Mouse (Mus musculus) myocyte (in vitro differentiated cells): ENCODE measurements around the gene Smim24. TPM values are rescaled to one million over a fixed set of nuclear protein-coding genes. Genes with fewer than 3 reads are reported as not detected.

Experiments used
- H3K27me3 ChIP-seq: one replicate; pipeline ENCODE4 v1.6.1; 2011; ENCODE audit not compliant: control insufficient read depth, insufficient read depth, insufficient read length
- H3K36me3 ChIP-seq: one replicate; pipeline ENCODE4 v1.6.1; 2011; ENCODE audit not compliant: control insufficient read depth, insufficient read depth
- H3K4me2 ChIP-seq: one replicate; pipeline ENCODE4 v1.6.1; 2011; ENCODE audit warnings: low read depth, control low read depth
- H3K4me3 ChIP-seq: one replicate; pipeline ENCODE4 v1.5.1; 2011; ENCODE audit warnings: mild to moderate bottlenecking, control low read depth, moderate library complexity
- H3K79me2 ChIP-seq: one replicate; pipeline ENCODE4 v1.6.1; 2011; ENCODE audit not compliant: control insufficient read depth, insufficient read depth
- H3ac ChIP-seq: one replicate; pipeline ENCODE4 v1.6.1; 2011; ENCODE audit not compliant: control insufficient read depth, insufficient read length
- CEBPB ChIP-seq: IDR thresholded peaks from 2 replicates; pipeline ENCODE4 v1.6.1; 2011; ENCODE audit warnings: mild to moderate bottlenecking, moderate library complexity; ENCODE audit not compliant: poor library complexity, insufficient read depth, severe bottlenecking
- E2F4 ChIP-seq: IDR thresholded peaks from one replicate; pipeline ENCODE4 v1.6.1; 2011; ENCODE audit warnings: mild to moderate bottlenecking, control low read depth, moderate library complexity; ENCODE audit not compliant: insufficient read depth
- MAX ChIP-seq: IDR thresholded peaks from one replicate; pipeline ENCODE4 v1.6.1; 2011; ENCODE audit warnings: low read depth, mild to moderate bottlenecking, control low read depth
- MYOD1 ChIP-seq, 3 experiments: IDR thresholded peaks; one replicate each; pipeline ENCODE4 v1.6.1; 2011; ENCODE audit warnings: control low read depth in 2 of 3, low read depth in 2 of 3, mild to moderate bottlenecking in 2 of 3, moderate library complexity in 1 of 3; ENCODE audit not compliant: insufficient read length in 2 of 3, control insufficient read depth in 1 of 3
- MYOG ChIP-seq, 3 experiments: IDR thresholded peaks; one replicate each; pipeline ENCODE4 v1.6.1; 2011; ENCODE audit warnings: control low read depth in 2 of 3, low read depth in 2 of 3, mild to moderate bottlenecking in 2 of 3; ENCODE audit not compliant: insufficient read length in 2 of 3, control insufficient read depth in 1 of 3, insufficient read depth in 1 of 3
- POLR2A ChIP-seq: IDR thresholded peaks from one replicate; pipeline ENCODE4 v1.6.1; 2011; ENCODE audit warnings: low read depth, mild to moderate bottlenecking, control low read depth, moderate library complexity; ENCODE audit not compliant: insufficient read length
- POLR2AphosphoS2 ChIP-seq: IDR thresholded peaks from one replicate; pipeline ENCODE4 v1.6.1; 2011; ENCODE audit warnings: low read depth, control low read depth; ENCODE audit not compliant: insufficient read length
- REST ChIP-seq: IDR thresholded peaks from one replicate; pipeline ENCODE4 v1.6.1; 2011; ENCODE audit warnings: mild to moderate bottlenecking, control low read depth, moderate library complexity; ENCODE audit not compliant: insufficient read depth, insufficient read length
- SRF ChIP-seq: IDR thresholded peaks from one replicate; pipeline ENCODE4 v1.6.1; 2011; ENCODE audit warnings: low read depth; ENCODE audit not compliant: control insufficient read depth, insufficient read length
- TCF12 ChIP-seq: IDR thresholded peaks from one replicate; pipeline ENCODE4 v1.6.1; 2011; ENCODE audit warnings: mild to moderate bottlenecking, control low read depth; ENCODE audit not compliant: poor library complexity, insufficient read depth, severe bottlenecking
- USF1 ChIP-seq: IDR thresholded peaks from one replicate; pipeline ENCODE4 v1.6.1; 2011; ENCODE audit warnings: low read depth, mild to moderate bottlenecking, control low read depth, moderate library complexity
- polyA plus RNA-seq: library from polyadenylated mRNA; unstranded; fragments of >200 nt; fragmentation: generic; extraction: Trizol; gene quantifications from one replicate; pipeline ENCODE4 v1.2.1, GENCODE M21; 2012; ENCODE audit warnings: missing spikeins

Smim24 gene
- polyA plus RNA-seq, 1 experiment, result 0.30 TPM

DNA sequence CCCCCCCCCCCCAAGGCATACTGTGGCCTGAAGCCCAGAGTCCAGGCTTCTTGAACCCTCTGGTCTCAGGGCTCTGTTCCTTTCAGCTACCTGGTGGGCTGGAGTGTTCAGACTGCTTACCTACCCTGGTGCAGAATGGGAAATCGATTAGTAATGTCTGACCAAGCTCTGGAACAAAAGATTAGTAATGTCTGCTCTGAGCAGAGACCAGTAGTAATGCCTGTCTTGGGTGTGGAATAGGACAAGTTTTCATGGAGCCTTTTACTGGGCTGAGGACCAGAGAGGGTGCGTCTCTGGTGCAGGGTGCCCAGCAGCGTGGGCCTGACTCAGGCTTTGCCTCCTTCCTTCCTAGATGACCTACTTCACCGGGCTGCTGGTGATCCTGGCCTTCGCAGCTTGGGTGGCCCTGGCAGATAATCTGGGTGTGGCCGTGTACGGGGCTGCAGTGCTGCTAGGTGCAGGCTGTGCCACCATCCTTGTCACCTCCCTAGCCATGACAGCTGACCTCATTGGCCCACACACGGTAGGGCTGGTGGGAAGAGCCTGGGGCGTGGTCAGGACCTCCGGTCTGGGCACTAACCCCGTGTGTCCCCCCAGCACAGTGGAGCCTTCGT lies 30.4 kb upstream of the Smim24 start:
- TF ChIP-seq MYOD1 (IDR thresholded peaks at IDR 0.05; ENCODE audit: control insufficient read depth in 1 of 3, insufficient read length in 2 of 3, low read depth in 2 of 3) (no peak), CEBPB (no peak), TCF12 (no peak), USF1 (no peak), REST (no peak), E2F4 (no peak), MAX (no peak)
- H3K4me2 ChIP-seq, result no peak overlapping the region

DNA sequence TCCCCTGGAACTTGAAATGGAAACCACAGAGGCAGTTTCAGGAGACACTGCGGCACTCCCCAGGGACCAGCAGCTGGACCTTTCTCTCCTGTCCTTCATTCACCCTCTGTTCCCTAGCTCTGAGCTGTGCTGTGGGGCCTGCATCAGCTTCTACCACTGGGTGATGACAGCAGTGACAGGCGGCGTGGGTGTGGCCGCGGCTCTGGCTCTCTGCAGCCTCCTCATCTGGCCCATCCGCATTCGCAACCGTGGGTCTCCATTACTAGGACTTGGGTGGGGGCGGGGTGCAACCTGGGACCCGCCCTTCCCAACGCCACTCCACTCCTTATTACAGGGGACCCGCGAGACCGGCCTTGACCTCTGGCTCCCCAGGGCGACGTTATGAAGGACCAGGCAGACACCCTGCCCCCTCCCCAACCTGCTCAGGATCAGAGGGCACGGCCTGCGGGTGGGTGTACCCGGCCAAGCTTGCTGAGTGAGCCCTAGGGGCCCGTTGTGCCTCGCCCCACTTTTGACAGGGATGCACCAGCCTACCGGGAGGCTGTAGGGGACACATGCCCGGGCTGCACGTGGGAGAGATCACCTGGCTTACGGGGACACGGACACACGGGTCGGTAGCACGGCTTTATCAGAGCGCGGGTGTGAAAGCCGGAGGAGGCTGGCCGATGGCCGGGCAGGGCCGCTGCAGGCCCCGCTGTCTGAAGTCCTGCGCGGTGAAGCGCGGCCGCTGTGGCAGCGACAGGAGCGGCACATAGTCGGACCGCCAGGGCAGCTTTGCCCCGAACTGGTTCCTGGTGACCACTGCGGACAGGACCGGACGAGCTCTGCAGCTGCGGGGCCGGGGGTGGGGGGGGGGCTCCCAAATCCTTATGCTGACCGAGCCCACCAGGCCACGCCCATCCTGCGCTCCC lies 29.2 kb upstream of the Smim24 start:
- Histone ChIP-seq H3K27me3 (no peaks in the 10 kb centered on the region), H3K36me3 (peaks cover 14% of the 10 kb centered on the region), H3K79me2 (peaks cover 2% of the 10 kb centered on the region), H3K4me2 (no peak overlapping the region), H3ac (no peak overlapping the region), H3K4me3 (no peak overlapping the region)
- TF ChIP-seq POLR2A, result peak; percentile 20
- no peak for TF ChIP-seq CEBPB

More for the DNA sequence above, 30.4 kb upstream of the Smim24 start:
- Histone ChIP-seq H3K79me2 (peaks cover 5% of the 10 kb centered on the region), H3ac (no peak overlapping the region), H3K36me3 (peaks cover 9% of the 10 kb centered on the region), H3K27me3 (no peaks in the 10 kb centered on the region), H3K4me3 (no peak overlapping the region)

DNA sequence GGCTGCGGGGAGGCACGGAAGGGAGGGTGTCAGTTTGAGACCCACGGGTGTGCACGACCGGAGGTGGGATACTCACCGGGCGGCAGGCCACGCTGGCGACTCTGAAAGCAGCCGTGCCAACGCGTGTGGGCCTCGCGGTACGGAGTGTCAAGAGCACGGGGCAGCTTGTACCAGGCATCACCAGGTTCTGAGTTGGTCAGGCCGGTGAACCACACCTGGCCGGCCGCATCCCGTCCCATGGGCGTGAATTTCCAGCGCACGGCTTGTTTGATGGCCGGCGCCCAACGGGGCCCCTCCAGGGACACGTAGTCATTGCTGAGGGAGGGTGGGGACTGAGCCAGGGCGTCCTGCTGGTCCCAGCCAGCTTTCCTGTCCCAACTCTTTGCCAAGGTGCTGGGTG lies 28.2 kb upstream of the Smim24 start:
- no peaks in the 10 kb centered on the region for H3K79me2 ChIP-seq
- peaks cover 14% of the 10 kb centered on the region for H3K36me3 ChIP-seq
- H3K27me3 ChIP-seq, result no peaks in the 10 kb centered on the region
- no peak overlapping the region for H3ac ChIP-seq
- no peak overlapping the region for H3K4me2 ChIP-seq
- TF ChIP-seq CEBPB, result no peak
- TF ChIP-seq REST, result no peak
- TF ChIP-seq E2F4, result no peak
- TF ChIP-seq MYOD1 (IDR thresholded peaks at IDR 0.05; ENCODE audit: control insufficient read depth in 1 of 3, insufficient read length in 2 of 3, low read depth in 2 of 3), result no peak
- peak; percentile 87 for TF ChIP-seq POLR2AphosphoS2
- no peak for TF ChIP-seq POLR2A
- no peak overlapping the region for H3K4me3 ChIP-seq

DNA sequence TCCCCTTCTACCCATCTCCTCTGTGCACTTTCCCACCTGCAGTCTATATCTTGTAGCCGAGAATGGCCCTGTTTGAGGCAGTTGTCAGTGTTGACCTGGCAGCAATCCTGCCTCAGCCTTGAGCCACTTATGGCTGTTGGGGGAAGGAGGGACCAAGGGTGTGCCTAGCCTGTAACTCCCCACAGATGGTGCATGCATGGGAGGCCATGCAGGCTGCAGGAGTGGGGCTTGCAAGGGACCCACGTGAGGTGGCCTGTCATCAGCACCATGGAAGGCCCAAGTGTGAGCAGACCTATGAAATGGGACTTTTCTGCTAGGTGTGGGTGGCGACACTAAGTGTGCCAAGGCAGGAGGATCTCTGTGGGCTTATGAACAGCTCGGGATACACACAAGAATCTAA lies 27.8 kb upstream of the Smim24 start:
- H3ac ChIP-seq, result no peak overlapping the region
- peaks cover 14% of the 10 kb centered on the region for H3K36me3 ChIP-seq
- no peak overlapping the region for H3K4me2 ChIP-seq
- H3K4me3 ChIP-seq, result no peak overlapping the region
- no peaks in the 10 kb centered on the region for H3K79me2 ChIP-seq
- TF ChIP-seq POLR2AphosphoS2, result peak; percentile 84
- TF ChIP-seq SRF, result no peak
- no peak for TF ChIP-seq MYOG (IDR thresholded peaks at IDR 0.05; ENCODE audit: control insufficient read depth in 1 of 3, insufficient read depth in 1 of 3, insufficient read length in 2 of 3, low read depth in 2 of 3)
- TF ChIP-seq E2F4, result no peak
- peak; percentile 44 for TF ChIP-seq POLR2A
- no peak for TF ChIP-seq REST
- TF ChIP-seq MAX, result no peak
- no peak for TF ChIP-seq TCF12
- H3K27me3 ChIP-seq, result no peaks in the 10 kb centered on the region

DNA sequence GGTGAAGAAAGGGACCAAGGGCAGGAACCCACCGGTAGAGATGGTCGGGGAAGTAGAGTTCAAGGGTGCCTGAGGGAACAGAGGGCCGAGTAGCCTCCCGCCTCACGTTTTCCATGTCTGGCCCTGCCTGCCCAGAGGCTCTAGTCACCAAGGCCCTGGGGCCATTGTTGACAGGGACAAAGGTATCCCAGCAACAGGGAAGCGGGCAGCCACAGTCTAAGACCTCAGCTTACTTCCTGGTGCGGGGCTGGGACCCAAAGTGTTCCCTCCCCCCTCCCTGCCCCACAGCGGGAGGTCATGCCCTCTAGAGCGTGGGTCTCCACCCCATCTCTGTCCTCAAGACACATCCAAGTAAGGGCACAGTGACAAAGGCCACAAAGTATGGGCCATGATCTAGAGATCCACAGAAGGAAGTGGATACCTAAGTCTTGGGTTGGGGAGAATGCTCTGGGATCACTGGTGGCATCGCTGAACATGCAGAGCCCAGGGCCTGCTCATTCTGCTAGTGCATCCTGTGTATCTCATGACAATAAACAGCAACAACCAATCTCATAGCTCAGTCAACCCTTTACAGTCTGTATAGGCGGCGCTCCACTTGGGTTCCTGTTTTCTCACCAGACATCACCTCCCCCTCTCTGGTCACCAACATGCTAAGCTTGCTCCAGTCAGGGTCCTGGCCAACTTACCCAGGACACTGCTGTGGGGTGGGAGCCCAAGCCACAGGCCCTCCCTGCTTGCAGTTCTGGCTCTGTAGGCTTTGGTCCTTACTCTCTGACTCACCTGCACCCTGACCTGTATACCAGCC lies 27.0 kb upstream of the Smim24 start, which contains the start of gene 4930404N11Rik:
TSS of gene 4930404N11Rik (minus strand) at position 145 of the 805 bp plus-strand sequence.
- no peaks in the 10 kb centered on the region for H3K27me3 ChIP-seq
- no peak within 1 kb of the TSS for H3K4me2 ChIP-seq
- H3ac ChIP-seq, result no peak within 1 kb of the TSS
- no peaks in the 10 kb centered on the region for H3K79me2 ChIP-seq
- TF ChIP-seq USF1, result no peak
- no peak for TF ChIP-seq E2F4
- no peak for TF ChIP-seq CEBPB
- peak; percentile 83 for TF ChIP-seq POLR2AphosphoS2
- peaks cover 14% of the 10 kb centered on the region for H3K36me3 ChIP-seq
- no peak within 1 kb of the TSS for H3K4me3 ChIP-seq
